Mouse (Mus musculus): ENCODE data around the gene Nol4l. TPM values are rescaled to one million over a fixed set of nuclear protein-coding genes. Genes with fewer than 3 reads are reported as not detected.

Gene Nol4l
- total and polyA plus RNA-seq, 3 experiments: 13.9 to 39.2 (median 23.4) TPM

DNA sequence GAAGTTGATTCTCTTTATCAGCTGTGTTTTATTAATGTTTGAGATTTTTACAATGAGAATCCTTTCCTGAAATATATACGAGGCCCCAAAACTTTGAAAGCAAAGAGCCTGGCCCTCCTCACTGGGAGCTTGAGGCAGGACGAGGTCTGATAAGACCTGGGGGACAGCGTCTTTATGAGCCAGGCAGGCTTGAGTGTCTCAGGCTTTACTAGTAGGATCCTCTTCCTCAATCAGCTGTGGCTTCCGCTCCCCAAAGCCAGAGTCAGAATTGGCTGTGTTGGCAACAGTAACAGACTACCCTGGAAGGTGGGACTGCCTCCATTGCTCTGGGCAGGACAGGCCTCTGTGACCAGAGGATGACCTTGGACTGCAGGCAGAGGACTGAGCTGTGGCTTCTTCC is 38.2 kb upstream of the Nol4l start:
- Histone ChIP-seq H3K27me3 (ENCODE audit: insufficient read depth, low read length) (peaks cover 35% of the 10 kb centered on the region), H3K36me3 (replicated peaks) (no peaks in the 10 kb centered on the region), H3K4me3 (ENCODE audit: low read depth, low read length) (no peak overlapping the region), H3K9me3 (replicated peaks) (no peaks in the 10 kb centered on the region), H3K4me1 (ENCODE audit: insufficient read depth, low read depth, low read length) (peaks cover 28% of the 10 kb centered on the region)
- TF ChIP-seq TAL1 (conservative IDR thresholded peaks at IDR 0.05; ENCODE audit: low read depth, low read length) (no peak), GATA2 (IDR thresholded peaks at IDR 0.05; ENCODE audit: borderline replicate concordance, low read depth, low read length) (no peak), CTCF (IDR thresholded peaks at IDR 0.05; ENCODE audit: low read depth, low read length) (no peak), POLR2AphosphoS5 (IDR thresholded peaks at IDR 0.05; ENCODE audit: insufficient replicate concordance, low read depth, low read length) (no peak), GATA1 (IDR thresholded peaks at IDR 0.05; ENCODE audit: borderline replicate concordance, low read length) (no peak)
- peak; percentile 22; the same call in 1 of the 2 replicates for ATAC-seq (ENCODE audit: extremely low read depth, insufficient number of reproducible peaks, low FRiP score, poor library complexity, severe bottlenecking)
- no peak for DNase-seq (ENCODE audit: low spot score)

DNA sequence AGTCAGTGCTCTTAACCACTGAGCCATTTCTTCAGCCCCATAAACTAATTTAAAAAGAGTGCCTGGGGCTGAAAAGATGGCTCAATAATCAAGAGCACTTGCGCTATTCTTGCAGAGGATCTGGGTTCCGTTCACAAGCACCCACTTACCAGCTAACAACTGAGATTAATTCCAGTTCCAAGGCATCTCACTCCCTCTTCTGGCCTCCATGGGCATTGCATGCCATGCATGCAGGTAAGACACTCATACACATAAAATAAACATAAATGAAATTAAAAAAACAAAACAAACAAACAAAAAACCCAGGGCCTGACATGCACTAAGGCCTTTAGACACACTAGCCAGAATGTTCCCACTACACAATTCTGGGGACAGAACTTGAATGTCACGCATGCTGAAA is 34.6 kb upstream of the Nol4l start:
- ATAC-seq (ENCODE audit: extremely low read depth, insufficient number of reproducible peaks, low FRiP score, poor library complexity, severe bottlenecking) (no peak), DNase-seq (ENCODE audit: low spot score) (no peak)

GRCm38 (mm10) chr2:153561564-153561963 is 31.8 kb upstream of the Nol4l start:
- DNase-seq (ENCODE audit: low spot score) (no peak), ATAC-seq (ENCODE audit: extremely low read depth, insufficient number of reproducible peaks, low FRiP score, poor library complexity, severe bottlenecking) (peak; percentile 25; the same call in 1 of the 2 replicates)
- H3K36me3 ChIP-seq (replicated peaks): no peaks in the 10 kb centered on the region
- peaks cover 33% of the 10 kb centered on the region for H3K4me1 ChIP-seq (ENCODE audit: insufficient read depth, low read depth, low read length)
- TF ChIP-seq GATA1 (IDR thresholded peaks at IDR 0.05; ENCODE audit: borderline replicate concordance, low read length) (no peak), CTCF (IDR thresholded peaks at IDR 0.05; ENCODE audit: low read depth, low read length) (no peak), GATA2 (IDR thresholded peaks at IDR 0.05; ENCODE audit: borderline replicate concordance, low read depth, low read length) (no peak), POLR2AphosphoS5 (IDR thresholded peaks at IDR 0.05; ENCODE audit: insufficient replicate concordance, low read depth, low read length) (no peak), TAL1 (conservative IDR thresholded peaks at IDR 0.05; ENCODE audit: low read depth, low read length) (no peak)
- H3K9me3 ChIP-seq (replicated peaks): no peaks in the 10 kb centered on the region
- H3K4me3 ChIP-seq (ENCODE audit: low read depth, low read length): peak overlapping the region; percentile 34; the same call in 1 of the 2 replicates
- peaks cover 69% of the 10 kb centered on the region for H3K27me3 ChIP-seq (ENCODE audit: insufficient read depth, low read length)

More for the DNA sequence above, 34.6 kb upstream of the Nol4l start:
- TF ChIP-seq TAL1 (conservative IDR thresholded peaks at IDR 0.05; ENCODE audit: low read depth, low read length) (no peak), CTCF (IDR thresholded peaks at IDR 0.05; ENCODE audit: low read depth, low read length) (0 out of 2 replicates have a peak, but pooled peaks have one; percentile 26), GATA1 (IDR thresholded peaks at IDR 0.05; ENCODE audit: borderline replicate concordance, low read length) (no peak), POLR2AphosphoS5 (IDR thresholded peaks at IDR 0.05; ENCODE audit: insufficient replicate concordance, low read depth, low read length) (no peak), GATA2 (IDR thresholded peaks at IDR 0.05; ENCODE audit: borderline replicate concordance, low read depth, low read length) (no peak)
- Histone ChIP-seq H3K36me3 (replicated peaks) (no peaks in the 10 kb centered on the region), H3K4me3 (ENCODE audit: low read depth, low read length) (no peak overlapping the region), H3K4me1 (ENCODE audit: insufficient read depth, low read depth, low read length) (peaks cover 47% of the 10 kb centered on the region), H3K9me3 (replicated peaks) (no peaks in the 10 kb centered on the region), H3K27me3 (ENCODE audit: insufficient read depth, low read length) (peaks cover 64% of the 10 kb centered on the region)

- TF ChIP-seq CTCF (IDR thresholded peaks at IDR 0.05; ENCODE audit: low read depth, low read length) (no peak), GATA1 (IDR thresholded peaks at IDR 0.05; ENCODE audit: borderline replicate concordance, low read length) (no peak), TAL1 (conservative IDR thresholded peaks at IDR 0.05; ENCODE audit: low read depth, low read length) (no peak), POLR2AphosphoS5 (IDR thresholded peaks at IDR 0.05; ENCODE audit: insufficient replicate concordance, low read depth, low read length) (no peak), GATA2 (IDR thresholded peaks at IDR 0.05; ENCODE audit: borderline replicate concordance, low read depth, low read length) (no peak)
- H3K27me3 ChIP-seq (ENCODE audit: insufficient read depth, low read length): peaks cover 72% of the 10 kb centered on the region
- ATAC-seq (ENCODE audit: extremely low read depth, insufficient number of reproducible peaks, low FRiP score, poor library complexity, severe bottlenecking) (peak; percentile 64), DNase-seq (ENCODE audit: low spot score) (peak; percentile 45)
- H3K4me3 ChIP-seq (ENCODE audit: low read depth, low read length): peak overlapping the region; percentile 34; the same call in 1 of the 2 replicates
- no peaks in the 10 kb centered on the region for H3K36me3 ChIP-seq (replicated peaks)
- no peaks in the 10 kb centered on the region for H3K9me3 ChIP-seq (replicated peaks)
- peaks cover 33% of the 10 kb centered on the region for H3K4me1 ChIP-seq (ENCODE audit: insufficient read depth, low read depth, low read length)
Measured at GRCm38 (mm10) chr2:153560664-153561541, 31.1 kb upstream of the Nol4l start.

GRCm38 (mm10) chr2:153559613-153560152 is 29.9 kb upstream of the Nol4l start:
- Histone ChIP-seq H3K27me3 (ENCODE audit: insufficient read depth, low read length) (peaks cover 64% of the 10 kb centered on the region), H3K4me1 (ENCODE audit: insufficient read depth, low read depth, low read length) (peaks cover 33% of the 10 kb centered on the region), H3K9me3 (replicated peaks) (no peaks in the 10 kb centered on the region), H3K4me3 (ENCODE audit: low read depth, low read length) (no peak overlapping the region), H3K36me3 (replicated peaks) (no peaks in the 10 kb centered on the region)
- no peak for DNase-seq (ENCODE audit: low spot score)
- ATAC-seq (ENCODE audit: extremely low read depth, insufficient number of reproducible peaks, low FRiP score, poor library complexity, severe bottlenecking): no peak
- TF ChIP-seq GATA2 (IDR thresholded peaks at IDR 0.05; ENCODE audit: borderline replicate concordance, low read depth, low read length) (no peak), GATA1 (IDR thresholded peaks at IDR 0.05; ENCODE audit: borderline replicate concordance, low read length) (no peak), POLR2AphosphoS5 (IDR thresholded peaks at IDR 0.05; ENCODE audit: insufficient replicate concordance, low read depth, low read length) (no peak), TAL1 (conservative IDR thresholded peaks at IDR 0.05; ENCODE audit: low read depth, low read length) (no peak), CTCF (IDR thresholded peaks at IDR 0.05; ENCODE audit: low read depth, low read length) (no peak)

DNA sequence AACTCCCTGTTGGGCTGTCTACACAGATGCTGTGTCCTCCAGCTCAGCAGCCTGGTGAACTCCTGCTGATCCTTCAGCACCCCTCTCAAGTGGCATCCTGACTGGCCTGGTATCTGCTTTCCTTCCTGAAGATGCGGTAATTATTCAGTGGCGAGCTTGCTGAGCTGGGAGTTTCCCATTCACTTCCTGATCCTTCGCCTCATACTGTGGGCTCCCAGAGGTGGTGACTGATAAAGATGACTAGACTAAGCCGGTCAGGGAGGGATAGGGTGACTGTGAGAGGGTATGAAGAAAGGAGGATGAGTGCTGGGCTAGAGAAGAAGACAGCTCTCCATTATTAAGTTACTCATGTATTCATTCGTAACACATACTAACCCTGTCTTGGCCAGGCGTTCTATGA is 28.7 kb upstream of the Nol4l start:
- no peak for TF ChIP-seq GATA2 (IDR thresholded peaks at IDR 0.05; ENCODE audit: borderline replicate concordance, low read depth, low read length)
- TF ChIP-seq TAL1 (conservative IDR thresholded peaks at IDR 0.05; ENCODE audit: low read depth, low read length): no peak
- TF ChIP-seq POLR2AphosphoS5 (IDR thresholded peaks at IDR 0.05; ENCODE audit: insufficient replicate concordance, low read depth, low read length): no peak
- no peak for TF ChIP-seq GATA1 (IDR thresholded peaks at IDR 0.05; ENCODE audit: borderline replicate concordance, low read length)
- no peak for TF ChIP-seq CTCF (IDR thresholded peaks at IDR 0.05; ENCODE audit: low read depth, low read length)

More for the DNA sequence above, 28.7 kb upstream of the Nol4l start:
- peaks cover 64% of the 10 kb centered on the region for H3K27me3 ChIP-seq (ENCODE audit: insufficient read depth, low read length)
- H3K36me3 ChIP-seq (replicated peaks): no peaks in the 10 kb centered on the region
- no peak for DNase-seq (ENCODE audit: low spot score)
- H3K4me3 ChIP-seq (ENCODE audit: low read depth, low read length): no peak overlapping the region
- no peaks in the 10 kb centered on the region for H3K9me3 ChIP-seq (replicated peaks)
- no peak for ATAC-seq (ENCODE audit: extremely low read depth, insufficient number of reproducible peaks, low FRiP score, poor library complexity, severe bottlenecking)
- peaks cover 33% of the 10 kb centered on the region for H3K4me1 ChIP-seq (ENCODE audit: insufficient read depth, low read depth, low read length)

Measured in G1E (cell line).